Comparison of ENCODE assay signal across 8 mouse cellular contexts in genomic region chr3:107582875-107583767, GRCm38 (mm10). TPM values are rescaled to one million over a fixed set of nuclear protein-coding genes. Genes with fewer than 3 reads are reported as not detected.
DNase-seq lines count a peak whose midpoint lies in the region; ATAC-seq and TF ChIP-seq lines count a peak whose summit lies in the region.

No protein-coding gene starts in this region.

- peaks cover 90% of the 10 kb centered on the region for H3K27me3 ChIP-seq in liver, embryonic 11.5 days (replicated peaks; ENCODE audit: control insufficient read depth, insufficient read depth, low read length)
- peaks cover 78% of the 10 kb centered on the region for H3K27me3 ChIP-seq in stomach, embryonic 15.5 days (replicated peaks)

- no peak for TF ChIP-seq POLR2A in bone marrow macrophage, adult 2 months (IDR thresholded peaks at IDR 0.05; ENCODE audit: borderline replicate concordance, low read depth, low read length)

- H3K9me3 ChIP-seq in liver, embryonic 11.5 days (ENCODE audit: control insufficient read depth, low read length) = no peaks in the 10 kb centered on the region
- no peaks in the 10 kb centered on the region for H3K9me3 ChIP-seq in stomach, embryonic 15.5 days

- peak overlapping the region; percentile 57 for H3K4me2 ChIP-seq in liver, embryonic 11.5 days
- peak overlapping the region; percentile 49 for H3K4me2 ChIP-seq in stomach, embryonic 15.5 days

- intact Hi-C loops in heart, postnatal 10 days (cut with DNase I) = no loop called here

- DNase-seq in cerebellum, postnatal 25 days = peak; percentile 30 to 33
- no peak for DNase-seq in cerebellum, adult 11 months
- DNase-seq in heart, postnatal 10 days = peak; percentile 46 to 57
- DNase-seq in liver, embryonic 11.5 days (ENCODE audit: low spot score) = peak; percentile 57
- no peak for DNase-seq in frontal cortex, postnatal 25 days (ENCODE audit: low spot score in 2 of 2)
- DNase-seq in gastrocnemius, adult 18-20 months (ENCODE audit: low spot score) = no peak

- 2% methylated on average over 65 of the region's 65 CpGs for WGBS in liver, embryonic 11.5 days
- 1% methylated on average over 65 of the region's 65 CpGs for WGBS in stomach, embryonic 15.5 days

- no peaks in the 10 kb centered on the region for H3K4me1 ChIP-seq in bone marrow macrophage, adult 2 months (ENCODE audit: control insufficient read depth, insufficient read depth, low read length)
- peaks cover 6% of the 10 kb centered on the region for H3K4me1 ChIP-seq in liver, embryonic 11.5 days (replicated peaks; ENCODE audit: control insufficient read depth, insufficient read depth, low read length)
- peaks cover 11% of the 10 kb centered on the region; the same call in 1 of the 2 replicates for H3K4me1 ChIP-seq in stomach, embryonic 15.5 days

- no peak overlapping the region for H3K27ac ChIP-seq in bone marrow macrophage, adult 2 months (ENCODE audit: insufficient read depth, low read depth, low read length)
- H3K27ac ChIP-seq in liver, embryonic 11.5 days (ENCODE audit: low read depth, low read length) = no peak overlapping the region
- H3K27ac ChIP-seq in stomach, embryonic 15.5 days = no peak overlapping the region

- TF ChIP-seq CTCF in bone marrow macrophage, adult 2 months (IDR thresholded peaks at IDR 0.05; ENCODE audit: low read depth, low read length) = no peak

- no peaks in the 10 kb centered on the region for H3K36me3 ChIP-seq in liver, embryonic 11.5 days (ENCODE audit: control insufficient read depth, insufficient read depth, low read length)
- H3K36me3 ChIP-seq in stomach, embryonic 15.5 days = no peaks in the 10 kb centered on the region

- peak overlapping the region; percentile 35 for H3K4me3 ChIP-seq in bone marrow macrophage, adult 2 months (ENCODE audit: insufficient read depth, low read length)
- peak overlapping the region; percentile 36 for H3K4me3 ChIP-seq in liver, embryonic 11.5 days (ENCODE audit: low read depth, low read length)
- H3K4me3 ChIP-seq in stomach, embryonic 15.5 days (replicated peaks) = peak overlapping the region; percentile 34

- no peak for ATAC-seq in liver, embryonic 11.5 days (replicated peaks; ENCODE audit: low FRiP score)
- no peak for ATAC-seq in stomach, embryonic 15.5 days (ENCODE audit: insufficient read depth, low FRiP score, low read depth)

- no peak overlapping the region for H3K9ac ChIP-seq in liver, embryonic 11.5 days (ENCODE audit: low read depth, low read length)
- no peak overlapping the region for H3K9ac ChIP-seq in stomach, embryonic 15.5 days

RNA-seq across cellular contexts. Expression of gene Alx3, which starts 11.7 kb away (rescaled TPM):
- polyA plus RNA-seq in bone marrow macrophage, adult 2 months (2012; ENCODE audit: insufficient read depth, insufficient read length, missing spikeins) = not detected in 2 replicates
- under 1 TPM in 1 of 2 experiments, not detected in 1; 0.12 TPM for total RNA-seq in heart, postnatal 10 days (2021)
- 5.6 and 5.8 TPM in 2 replicates for polyA plus RNA-seq in liver, embryonic 11.5 days (2014; fragmentation: Nextera tagmentation; extraction: Ambion mirVana)
- not detected in 2 replicates for polyA plus RNA-seq in stomach, embryonic 15.5 days (2015; fragmentation: Nextera tagmentation; extraction: Ambion mirVana)
- total RNA-seq in gastrocnemius, adult 18-20 months (2021) = not detected

RNA-seq across cellular contexts. Expression of gene Ubl4b, which starts 28.2 kb away (rescaled TPM):
- polyA plus RNA-seq in bone marrow macrophage, adult 2 months (2012; ENCODE audit: insufficient read depth, insufficient read length, missing spikeins) = not detected in 2 replicates
- not detected for total RNA-seq in heart, postnatal 10 days (2021)
- polyA plus RNA-seq in liver, embryonic 11.5 days (2014; fragmentation: Nextera tagmentation; extraction: Ambion mirVana) = not detected in 2 replicates
- not detected in 2 replicates for polyA plus RNA-seq in stomach, embryonic 15.5 days (2015; fragmentation: Nextera tagmentation; extraction: Ambion mirVana)
- not detected for total RNA-seq in gastrocnemius, adult 18-20 months (2021)

RNA-seq across cellular contexts. Expression of gene Gm10961, which starts 48.0 kb away (rescaled TPM):
- not detected in 2 replicates for polyA plus RNA-seq in bone marrow macrophage, adult 2 months (2012; ENCODE audit: insufficient read depth, insufficient read length, missing spikeins)
- not detected for total RNA-seq in heart, postnatal 10 days (2021)
- not detected in 2 replicates for polyA plus RNA-seq in liver, embryonic 11.5 days (2014; fragmentation: Nextera tagmentation; extraction: Ambion mirVana)
- not detected in 2 replicates for polyA plus RNA-seq in stomach, embryonic 15.5 days (2015; fragmentation: Nextera tagmentation; extraction: Ambion mirVana)
- not detected for total RNA-seq in gastrocnemius, adult 18-20 months (2021)

RNA-seq across cellular contexts. Expression of gene Strip1, which starts 48.4 kb away (rescaled TPM):
- 16.8 and 17.7 TPM in 2 replicates for polyA plus RNA-seq in bone marrow macrophage, adult 2 months (2012; ENCODE audit: insufficient read depth, insufficient read length, missing spikeins)
- total RNA-seq in heart, postnatal 10 days (2021) = 10 to 100 TPM; 26.4 to 31.4 TPM
- 29.3 and 32.4 TPM in 2 replicates for polyA plus RNA-seq in liver, embryonic 11.5 days (2014; fragmentation: Nextera tagmentation; extraction: Ambion mirVana)
- polyA plus RNA-seq in stomach, embryonic 15.5 days (2015; fragmentation: Nextera tagmentation; extraction: Ambion mirVana) = 37.9 and 41.1 TPM in 2 replicates
- 10 to 100 TPM; 15.1 to 17.9 TPM for total RNA-seq in gastrocnemius, adult 18-20 months (2021)

Comparison
In these comparisons a context has a peak if more than half of its experiments do, and no peak if none do; other contexts are left out.
1. DNase-seq: peak in cerebellum, postnatal 25 days (2 of 2), heart, postnatal 10 days (2 of 2) and liver, embryonic 11.5 days (single experiment); none in cerebellum, adult 11 months (single experiment), frontal cortex, postnatal 25 days (0 of 2) and gastrocnemius, adult 18-20 months (single experiment).
2. Peak in every context shown above with its lines, with median percentiles within 50 percentile points of each other: H3K4me3 ChIP-seq.